Mouse (Mus musculus) neural tube, embryonic 13.5 days (tissue): ENCODE measurements around the gene A730061H03Rik. TPM values are rescaled to one million over a fixed set of nuclear protein-coding genes. Genes with fewer than 3 reads are reported as not detected.

Experiments
- ATAC-seq: fragments of 200-750 bp; cut with Nextera tagmentation; 2 replicates; pipeline ENCODE4 v1.8.0; 2017; ENCODE audit warnings: low read depth, mild to moderate bottlenecking, moderate TSS enrichment, moderate library complexity
- H3K27ac ChIP-seq: fragments of 300-500 bp; sonication (generic); replicated peaks from 2 replicates; pipeline ENCODE4 v1.5.1; 2015; ENCODE audit warnings: moderate library complexity, mild to moderate bottlenecking, inconsistent platforms
- H3K27me3 ChIP-seq: fragments of 300-500 bp; sonication (generic); 2 replicates; pipeline ENCODE4 v1.6.1; 2015; ENCODE audit warnings: mild to moderate bottlenecking, inconsistent platforms
- H3K36me3 ChIP-seq: fragments of 300-500 bp; sonication (generic); 2 replicates; pipeline ENCODE4 v1.6.1; 2015; ENCODE audit warnings: mild to moderate bottlenecking, inconsistent platforms
- H3K4me1 ChIP-seq: fragments of 300-500 bp; sonication (generic); replicated peaks from 2 replicates; pipeline ENCODE4 v1.6.1; 2015; ENCODE audit warnings: inconsistent platforms
- H3K4me2 ChIP-seq: fragments of 300-500 bp; sonication (generic); 2 replicates; pipeline ENCODE4 v1.6.1; 2015; ENCODE audit warnings: inconsistent platforms, mild to moderate bottlenecking, moderate library complexity
- H3K4me3 ChIP-seq: fragments of 300-500 bp; sonication (generic); 2 replicates; pipeline ENCODE4 v1.5.1; 2015; ENCODE audit warnings: mild to moderate bottlenecking, inconsistent platforms
- H3K9ac ChIP-seq: fragments of 300-500 bp; sonication (generic); 2 replicates; pipeline ENCODE4 v1.6.1; 2015; ENCODE audit warnings: moderate library complexity, mild to moderate bottlenecking, inconsistent platforms
- H3K9me3 ChIP-seq: fragments of 300-500 bp; sonication (generic); 2 replicates; pipeline ENCODE4 v1.6.1; 2016; ENCODE audit warnings: inconsistent platforms
- WGBS: fragments of 180-500 bp; shearing (Covaris S2); methylation state at CpG from one replicate; pipeline ENCODE4 v1.1.7; 2015; 5-methylcytosine and 5-hydroxymethylcytosine counted together
- polyA plus RNA-seq: library from polyadenylated mRNA; unstranded; fragments of >200 nt; fragmentation: Nextera tagmentation; extraction: Ambion mirVana; gene quantifications from 2 replicates; pipeline ENCODE4 v1.2.1, GENCODE M21; 2015

The A730061H03Rik gene
- polyA plus RNA-seq, 1 experiment from 2014 or later: 0.59 TPM

DNA sequence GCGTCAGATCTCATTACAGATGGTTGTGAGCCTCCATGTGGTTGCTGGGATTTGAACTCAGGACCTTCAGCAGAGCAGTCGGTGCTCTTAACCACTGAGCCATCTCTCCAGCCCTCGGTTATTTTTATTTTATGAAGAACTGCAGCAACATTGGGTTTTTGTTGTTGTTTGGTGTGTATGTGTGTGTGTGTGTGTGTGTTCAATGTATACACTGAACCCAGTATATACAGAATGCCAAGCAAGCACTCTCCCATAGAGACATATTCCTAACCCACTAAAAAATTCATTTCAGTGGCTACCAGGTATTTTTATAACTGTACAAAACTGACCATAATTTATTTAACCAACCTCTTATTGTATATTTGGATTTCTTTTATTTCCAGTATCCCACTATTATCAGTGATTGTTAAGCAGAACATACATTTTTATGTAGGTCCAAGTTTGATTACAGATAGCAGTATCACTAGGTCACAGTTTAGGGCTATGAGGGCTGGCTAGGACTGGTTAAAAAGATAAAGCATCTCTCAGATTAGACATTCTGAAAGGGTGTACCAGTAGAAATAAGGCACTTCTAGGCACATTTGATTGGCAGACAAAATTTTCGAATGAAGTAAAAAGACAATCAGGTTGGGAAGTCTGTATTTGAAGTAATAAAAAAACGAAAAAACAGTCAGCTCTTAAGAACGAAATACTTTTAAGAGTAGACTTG is 1.3 kb downstream of the A730061H03Rik start:
- Histone ChIP-seq H3K4me2 (peak overlapping the region; percentile 90), H3K4me1 (peaks cover 28% of the 10 kb centered on the region), H3K27me3 (no peaks in the 10 kb centered on the region), H3K36me3 (peaks cover 13% of the 10 kb centered on the region), H3K9me3 (no peaks in the 10 kb centered on the region), H3K27ac (peak overlapping the region; percentile 98), H3K4me3 (peak overlapping the region; percentile 55), H3K9ac (peak overlapping the region; percentile 86; the same call in 1 of the 2 replicates)
- WGBS: 59% methylated on average over 6 of the region's 6 CpGs
- no peak for ATAC-seq

DNA sequence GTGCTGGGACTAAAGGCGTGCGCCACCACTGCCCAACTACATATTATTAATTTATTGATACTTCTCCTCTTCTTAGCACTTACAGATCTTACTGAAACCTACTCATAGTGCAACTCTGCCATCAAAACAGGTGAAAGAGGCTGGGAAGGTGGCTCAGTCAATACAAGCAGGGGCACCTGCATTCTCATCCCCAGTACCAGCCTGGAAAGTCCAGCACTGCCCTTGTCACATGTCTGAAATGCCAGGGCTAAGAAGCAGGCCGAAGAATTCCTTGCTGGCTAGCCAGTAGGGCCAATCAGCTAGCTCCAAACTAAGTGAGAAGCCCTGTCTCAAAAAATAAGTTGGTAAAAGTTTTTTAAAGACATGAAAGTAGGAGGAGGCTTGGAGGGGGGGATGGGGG is 2.6 kb downstream of the A730061H03Rik start:
- WGBS: 92% methylated on average over 3 of the region's 3 CpGs

DNA sequence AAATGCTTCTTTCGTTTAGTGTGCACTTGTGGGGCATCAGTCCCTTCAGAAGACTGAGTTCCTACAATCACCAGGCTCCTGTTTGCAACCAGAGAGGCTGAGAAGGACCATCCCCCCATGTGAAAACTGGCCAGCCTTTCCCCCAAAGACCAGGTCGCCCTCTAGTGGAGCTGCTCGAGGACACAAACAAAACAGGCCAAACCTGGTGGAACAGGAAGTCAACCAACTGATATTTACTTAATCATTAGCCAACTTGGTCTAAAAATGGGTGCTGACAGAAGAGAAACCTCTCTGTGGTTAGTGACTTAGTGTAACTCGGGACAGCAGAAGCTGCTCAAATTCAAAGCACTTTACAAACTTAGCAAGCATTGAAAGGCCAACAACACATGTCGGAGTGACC is 3.2 kb downstream of the A730061H03Rik start:
- Histone ChIP-seq H3K4me1 (peaks cover 19% of the 10 kb centered on the region), H3K4me2 (no peak overlapping the region), H3K4me3 (no peak overlapping the region), H3K27me3 (no peaks in the 10 kb centered on the region), H3K36me3 (no peaks in the 10 kb centered on the region), H3K9me3 (no peaks in the 10 kb centered on the region), H3K27ac (no peak overlapping the region), H3K9ac (no peak overlapping the region)
- ATAC-seq: no peak
- WGBS: 28% methylated on average over 5 of the region's 5 CpGs

More for the DNA sequence above, 2.6 kb downstream of the A730061H03Rik start:
- H3K36me3 ChIP-seq: 0 out of 2 replicates have a peak, but pooled peaks cover 1% of the 10 kb centered on the region
- no peak overlapping the region for H3K27ac ChIP-seq
- no peak for ATAC-seq
- peaks cover 25% of the 10 kb centered on the region for H3K4me1 ChIP-seq
- H3K9me3 ChIP-seq: no peaks in the 10 kb centered on the region
- H3K4me2 ChIP-seq: no peak overlapping the region
- H3K27me3 ChIP-seq: no peaks in the 10 kb centered on the region
- H3K9ac ChIP-seq: no peak overlapping the region
- no peak overlapping the region for H3K4me3 ChIP-seq

DNA sequence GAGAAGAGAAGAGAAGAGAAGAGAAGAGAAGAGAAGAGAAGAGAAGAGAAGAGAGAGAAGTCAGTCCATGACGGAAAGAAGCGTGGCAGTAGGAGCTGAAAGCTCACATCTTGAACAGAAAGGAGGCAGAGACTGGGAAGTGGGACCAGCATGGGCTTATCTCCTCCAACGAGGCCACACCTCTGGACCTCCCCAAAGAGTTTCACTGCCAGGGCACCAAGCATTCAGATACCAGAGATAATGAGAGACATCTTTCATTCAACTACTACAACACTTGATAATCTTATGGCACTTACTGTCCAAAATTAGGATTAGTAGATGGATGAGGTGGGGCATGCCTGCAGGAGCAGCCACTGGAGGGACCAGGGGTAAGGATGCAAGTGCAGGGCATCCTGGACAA is 4.4 kb downstream of the A730061H03Rik start:
- Histone ChIP-seq H3K9ac (no peak overlapping the region), H3K9me3 (no peaks in the 10 kb centered on the region), H3K27ac (no peak overlapping the region), H3K4me2 (no peak overlapping the region), H3K4me3 (no peak overlapping the region), H3K4me1 (peaks cover 8% of the 10 kb centered on the region), H3K36me3 (no peaks in the 10 kb centered on the region), H3K27me3 (no peaks in the 10 kb centered on the region)
- WGBS: 79% methylated on average over 3 of the region's 3 CpGs
- ATAC-seq: no peak

DNA sequence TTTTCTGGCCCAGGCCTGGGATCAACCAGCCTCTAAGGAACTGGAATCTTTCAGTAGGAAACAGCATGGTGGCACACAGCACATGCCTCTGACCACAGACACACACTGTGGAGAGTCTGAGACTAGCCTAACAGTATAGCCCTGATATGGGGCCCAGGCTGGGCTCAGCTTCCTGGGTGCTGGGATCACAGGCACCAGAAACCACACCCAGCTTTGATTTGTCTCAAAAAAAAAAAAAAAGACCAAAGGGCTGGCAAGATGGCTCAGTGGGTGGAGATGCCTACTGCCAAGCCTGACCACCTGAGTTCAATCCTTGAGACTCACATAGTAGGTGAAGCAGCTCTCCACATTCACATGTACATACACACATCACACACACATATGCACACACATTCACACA is 5.6 kb downstream of the A730061H03Rik start:
- H3K9me3 ChIP-seq: no peaks in the 10 kb centered on the region
- no peaks in the 10 kb centered on the region for H3K27me3 ChIP-seq
- peaks cover 8% of the 10 kb centered on the region for H3K4me1 ChIP-seq
- ATAC-seq: no peak
- no peak overlapping the region for H3K9ac ChIP-seq
- no peak overlapping the region for H3K4me2 ChIP-seq
- H3K4me3 ChIP-seq: no peak overlapping the region
- H3K36me3 ChIP-seq: 0 out of 2 replicates have a peak, but pooled peaks cover 2% of the 10 kb centered on the region
- H3K27ac ChIP-seq: no peak overlapping the region

DNA sequence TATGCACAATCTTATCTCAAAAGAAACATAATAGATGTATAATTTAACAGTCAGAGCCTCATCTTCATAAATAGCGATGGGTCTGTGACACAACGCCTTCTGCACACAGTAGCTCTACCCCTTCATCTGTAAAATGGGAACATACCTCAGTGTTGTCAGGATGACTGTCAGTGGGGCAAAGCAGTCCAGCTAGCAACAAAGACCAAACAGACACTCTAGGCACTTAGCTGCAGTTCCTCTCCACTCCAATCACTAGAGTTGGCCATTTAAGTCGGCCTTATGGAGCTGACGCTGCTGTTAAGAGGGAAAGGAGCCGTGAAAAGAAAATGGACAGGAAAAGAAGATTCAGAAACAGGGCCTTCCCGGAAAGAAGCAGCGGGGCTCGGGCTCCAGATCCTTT is 8.4 kb downstream of the A730061H03Rik start:
- H3K4me1 ChIP-seq: no peaks in the 10 kb centered on the region
- no peak for ATAC-seq
- H3K36me3 ChIP-seq: peaks cover 26% of the 10 kb centered on the region
- no peak overlapping the region for H3K27ac ChIP-seq
- H3K27me3 ChIP-seq: no peaks in the 10 kb centered on the region
- H3K9me3 ChIP-seq: no peaks in the 10 kb centered on the region
- H3K9ac ChIP-seq: no peak overlapping the region
- no peak overlapping the region for H3K4me2 ChIP-seq
- no peak overlapping the region for H3K4me3 ChIP-seq
- WGBS: 90% methylated on average over 8 of the region's 8 CpGs

DNA sequence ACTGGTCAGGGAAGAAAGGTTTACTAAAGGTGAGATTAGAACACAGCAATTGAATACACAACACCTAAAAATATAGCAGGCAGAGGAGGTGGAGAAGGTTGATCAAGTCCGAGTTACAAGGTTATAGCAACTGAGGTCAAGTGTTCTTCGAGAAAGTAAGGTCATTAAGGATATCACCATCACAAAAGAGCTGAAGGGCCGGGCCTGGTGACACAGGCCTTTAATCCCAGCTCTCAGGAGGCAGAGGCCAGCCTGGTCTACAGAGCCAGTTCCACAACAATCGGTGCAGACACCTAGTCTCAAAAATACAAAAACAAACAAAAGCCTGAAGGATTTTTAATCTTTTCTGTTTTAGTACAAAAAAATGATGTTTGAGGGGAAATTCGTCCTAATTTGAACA is 8.9 kb downstream of the A730061H03Rik start:
- no peak overlapping the region for H3K4me3 ChIP-seq
- no peak overlapping the region for H3K27ac ChIP-seq
- no peak for ATAC-seq
- H3K27me3 ChIP-seq: no peaks in the 10 kb centered on the region
- no peak overlapping the region for H3K4me2 ChIP-seq
- H3K36me3 ChIP-seq: peaks cover 26% of the 10 kb centered on the region
- H3K4me1 ChIP-seq: no peaks in the 10 kb centered on the region
- H3K9me3 ChIP-seq: no peaks in the 10 kb centered on the region
- H3K9ac ChIP-seq: no peak overlapping the region
- WGBS: 55% methylated on average over 5 of the region's 5 CpGs

DNA sequence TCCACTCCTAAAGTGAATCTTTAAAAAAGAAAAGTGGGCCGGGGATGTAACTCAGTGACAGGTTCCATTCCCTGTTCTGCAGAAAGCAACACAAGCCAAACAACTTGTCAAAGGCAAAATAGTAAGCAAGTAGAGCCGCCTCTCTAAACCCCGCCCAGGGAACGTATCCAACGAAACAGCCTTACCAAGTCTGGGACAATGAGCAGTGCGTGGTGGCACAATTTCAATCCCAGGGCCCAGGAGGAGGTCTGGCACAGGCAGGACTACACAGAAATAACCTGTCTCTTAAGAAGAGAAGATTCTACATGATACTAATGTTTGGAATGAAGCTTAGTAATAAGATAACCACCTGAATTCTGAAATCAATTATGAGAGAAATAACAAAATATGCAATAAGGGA is 10.0 kb downstream of the A730061H03Rik start:
- H3K4me3 ChIP-seq: no peak overlapping the region
- no peak overlapping the region for H3K9ac ChIP-seq
- no peak overlapping the region for H3K27ac ChIP-seq
- no peak for ATAC-seq
- no peaks in the 10 kb centered on the region for H3K27me3 ChIP-seq
- peaks cover 35% of the 10 kb centered on the region for H3K36me3 ChIP-seq
- 83% methylated on average over 6 of the region's 6 CpGs for WGBS
- H3K9me3 ChIP-seq: no peaks in the 10 kb centered on the region
- H3K4me1 ChIP-seq: no peaks in the 10 kb centered on the region
- H3K4me2 ChIP-seq: no peak overlapping the region

DNA sequence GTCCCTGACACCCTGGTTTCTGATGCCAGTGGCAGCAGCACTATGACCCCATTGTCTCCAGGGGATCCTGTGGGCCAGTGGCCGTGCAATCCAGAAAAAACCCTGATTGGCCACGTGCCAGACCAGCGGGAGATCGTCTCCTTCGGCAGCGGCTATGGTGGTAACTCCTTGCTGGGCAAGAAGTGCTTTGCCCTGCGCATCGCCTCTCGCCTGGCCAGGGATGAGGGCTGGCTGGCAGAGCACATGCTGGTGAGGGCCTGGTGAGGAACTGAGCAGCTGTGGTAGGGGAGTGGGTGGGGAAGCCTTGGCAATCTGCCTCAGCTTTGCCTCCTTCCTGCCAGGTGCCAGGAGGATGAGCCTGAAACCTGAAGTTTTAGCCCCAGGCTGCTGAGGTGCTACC is 15.9 kb downstream of the A730061H03Rik start:
- Histone ChIP-seq H3K4me1 (peaks cover 39% of the 10 kb centered on the region), H3K9ac (no peak overlapping the region), H3K4me2 (no peak overlapping the region), H3K36me3 (peaks cover 50% of the 10 kb centered on the region), H3K9me3 (no peaks in the 10 kb centered on the region), H3K27me3 (no peaks in the 10 kb centered on the region), H3K27ac (no peak overlapping the region), H3K4me3 (no peak overlapping the region)
- ATAC-seq: no peak
- 65% methylated on average over 9 of the region's 9 CpGs for WGBS

DNA sequence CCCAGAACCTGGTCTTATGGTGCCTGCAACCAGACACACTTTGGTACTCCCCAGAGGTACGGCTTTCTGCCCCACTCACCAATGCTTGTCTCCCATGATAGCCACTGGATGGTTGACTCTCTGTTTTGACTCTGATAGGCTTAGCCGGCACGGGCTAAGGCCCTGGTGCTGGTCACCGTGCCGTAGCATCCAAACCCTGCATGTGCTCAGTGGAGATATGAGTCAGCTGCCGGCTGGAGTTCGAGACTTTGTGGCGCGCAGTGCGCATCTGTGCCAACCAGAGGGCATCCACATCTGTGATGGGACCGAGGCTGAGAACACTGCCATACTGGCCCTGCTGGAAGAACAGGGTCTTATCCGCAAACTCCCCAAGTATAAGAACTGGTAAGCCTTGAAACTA is 17.9 kb downstream of the A730061H03Rik start:
- Histone ChIP-seq H3K4me3 (no peak overlapping the region), H3K4me2 (no peak overlapping the region), H3K27me3 (no peaks in the 10 kb centered on the region), H3K9ac (no peak overlapping the region), H3K27ac (no peak overlapping the region), H3K4me1 (peaks cover 41% of the 10 kb centered on the region), H3K36me3 (peaks cover 30% of the 10 kb centered on the region), H3K9me3 (no peaks in the 10 kb centered on the region)
- WGBS: 95% methylated on average over 12 of the region's 12 CpGs
- ATAC-seq: no peak

DNA sequence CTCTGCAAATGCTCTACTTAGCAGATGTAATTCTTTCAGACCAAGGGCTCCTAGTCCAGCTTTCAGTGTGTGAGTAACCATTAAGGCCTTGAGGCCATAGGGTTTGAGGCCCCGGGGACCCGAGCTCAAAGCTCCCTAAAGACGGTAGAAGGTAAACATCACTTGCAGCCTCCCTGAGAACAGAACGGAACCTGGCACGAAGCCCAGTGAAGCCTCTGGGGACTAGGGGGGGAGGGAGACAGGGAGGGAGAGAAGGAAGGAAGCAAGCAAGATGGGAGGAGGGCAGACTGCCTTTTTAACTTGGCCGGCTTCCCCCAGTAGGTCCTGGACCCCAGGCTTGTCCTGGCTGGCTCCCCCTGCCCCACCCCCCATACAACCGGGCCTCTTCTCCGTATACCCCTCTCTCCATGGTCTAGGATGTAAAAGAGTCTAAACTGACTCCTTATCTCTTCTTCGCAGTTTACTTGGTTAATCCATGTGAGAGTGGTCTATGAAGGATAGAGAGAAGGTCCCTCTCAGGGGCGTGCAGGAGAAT is 19.4 kb downstream of the A730061H03Rik start:
- ATAC-seq: peak; percentile 65
- peaks cover 41% of the 10 kb centered on the region for H3K4me1 ChIP-seq
- H3K36me3 ChIP-seq: peaks cover 25% of the 10 kb centered on the region
- H3K4me2 ChIP-seq: peak overlapping the region; percentile 84
- H3K27me3 ChIP-seq: no peaks in the 10 kb centered on the region
- peak overlapping the region; percentile 55 for H3K4me3 ChIP-seq
- whole genome bisulfite sequencing: 9% methylated on average over 10 of the region's 10 CpGs
- peak overlapping the region; percentile 86 for H3K9ac ChIP-seq
- no peaks in the 10 kb centered on the region for H3K9me3 ChIP-seq
- peak overlapping the region; percentile 94 for H3K27ac ChIP-seq

DNA sequence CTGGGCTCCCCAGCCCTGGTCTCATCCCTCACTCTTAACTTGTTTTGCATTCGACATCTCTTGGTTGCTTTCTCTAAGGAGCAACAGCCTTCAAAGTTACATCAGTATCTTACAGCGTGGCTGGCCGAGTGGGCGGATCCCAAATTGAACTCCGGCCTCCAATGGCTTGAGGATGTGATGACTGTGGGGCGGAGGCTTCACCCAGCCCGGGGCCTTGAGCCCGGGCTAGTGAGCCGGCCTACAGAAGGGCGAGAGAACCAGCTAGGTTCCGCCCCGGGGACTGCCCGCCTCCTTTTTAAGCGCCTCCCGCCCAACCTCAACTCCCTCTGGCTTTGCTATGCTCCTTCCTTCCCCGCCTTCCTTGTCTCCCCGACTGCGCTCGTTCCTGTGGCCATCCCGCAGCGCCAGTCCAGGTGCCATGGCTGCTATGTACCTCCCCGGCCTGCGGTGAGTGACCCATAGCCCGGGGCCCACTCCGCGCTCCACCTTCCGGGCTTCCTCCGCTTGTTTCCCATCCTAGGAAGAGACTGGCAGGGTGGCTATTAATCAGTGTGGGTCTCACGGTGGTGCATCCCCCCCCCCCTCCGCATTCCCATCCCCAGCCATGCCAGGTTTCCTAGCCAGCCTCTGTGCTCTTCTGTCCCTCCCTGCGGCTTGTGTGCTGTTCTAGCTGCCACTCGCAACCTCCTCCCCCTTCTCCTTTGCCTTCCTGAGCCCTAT is 20.0 kb downstream of the A730061H03Rik start, which contains the start of gene Pck2:
TSS of gene Pck2 (plus strand) at position 200 of the 720 bp plus-strand sequence.
- Histone ChIP-seq H3K27me3 (no peaks in the 10 kb centered on the region), H3K36me3 (peaks cover 18% of the 10 kb centered on the region), H3K27ac (peak within 1 kb of the TSS; percentile 94), H3K4me1 (peaks cover 41% of the 10 kb centered on the region), H3K4me2 (peak within 1 kb of the TSS; percentile 84), H3K4me3 (peak within 1 kb of the TSS; percentile 55), H3K9me3 (no peaks in the 10 kb centered on the region), H3K9ac (peak within 1 kb of the TSS; percentile 86)
- under 1% methylated on average over 32 of the region's 32 CpGs for WGBS
- peak; percentile 91 for ATAC-seq
